Mouse (Mus musculus): ENCODE data around the gene Lix1.

The Lix1 gene

GRCm38 (mm10) chr17:17496730-17497129 lies 94.3 kb downstream of the Lix1 start:
- DNase-seq (ENCODE audit: low spot score) = no peak

DNA sequence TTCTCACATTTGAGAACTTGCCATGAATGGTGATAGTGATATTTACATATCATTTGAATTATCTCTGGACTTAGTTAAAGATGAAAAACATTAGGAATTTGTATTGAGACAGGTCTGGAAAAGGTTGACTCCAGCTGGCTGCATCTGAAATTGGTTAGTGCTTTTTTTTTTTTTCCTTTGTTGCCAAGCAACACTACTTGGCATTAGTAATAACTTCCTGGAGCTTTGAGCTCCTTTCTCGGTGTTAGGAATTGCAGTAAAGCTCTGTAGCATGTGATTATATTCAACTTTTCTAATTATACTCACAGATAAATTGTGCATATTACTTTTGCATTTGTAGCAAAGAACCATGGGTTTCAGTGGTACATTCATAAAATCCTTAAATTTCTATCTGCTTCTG lies 96.4 kb downstream of the Lix1 start:
- no peak for DNase-seq (ENCODE audit: low spot score)

DNA sequence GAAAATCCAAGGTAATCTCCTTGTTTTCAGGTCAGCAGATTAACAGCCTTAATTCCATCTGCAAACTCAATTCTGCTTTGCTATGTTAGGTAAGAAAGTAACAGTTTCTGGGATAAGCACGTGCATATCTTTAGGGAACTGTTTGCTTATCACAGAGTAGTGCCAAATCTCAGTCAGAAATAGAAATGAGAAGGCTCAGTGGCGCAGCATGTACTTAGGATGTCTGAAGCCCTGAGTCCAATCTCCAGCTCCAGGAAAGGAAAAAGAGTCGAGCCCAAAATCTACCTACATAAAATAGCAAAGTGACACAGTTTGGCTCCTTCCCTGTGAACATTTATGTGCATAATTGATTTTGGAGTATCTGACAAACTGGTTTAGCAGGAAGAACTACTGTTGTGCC lies 96.8 kb downstream of the Lix1 start:
- no peak for DNase-seq (ENCODE audit: low spot score)

- no peak for DNase-seq (ENCODE audit: low spot score)
Observed at GRCm38 (mm10) chr17:17506677-17507076, 104.2 kb downstream of the Lix1 start.
